Mouse (Mus musculus) spleen, postnatal 10 days (tissue): ENCODE data around the gene Pim1.

Experiments used
- DNase-seq, 2 experiments: peaks; one replicate each; pipeline ENCODE4 v3.0.0; 2021 to 2022; ENCODE audit warnings: low spot score in 2 of 2

Gene Pim1

DNA sequence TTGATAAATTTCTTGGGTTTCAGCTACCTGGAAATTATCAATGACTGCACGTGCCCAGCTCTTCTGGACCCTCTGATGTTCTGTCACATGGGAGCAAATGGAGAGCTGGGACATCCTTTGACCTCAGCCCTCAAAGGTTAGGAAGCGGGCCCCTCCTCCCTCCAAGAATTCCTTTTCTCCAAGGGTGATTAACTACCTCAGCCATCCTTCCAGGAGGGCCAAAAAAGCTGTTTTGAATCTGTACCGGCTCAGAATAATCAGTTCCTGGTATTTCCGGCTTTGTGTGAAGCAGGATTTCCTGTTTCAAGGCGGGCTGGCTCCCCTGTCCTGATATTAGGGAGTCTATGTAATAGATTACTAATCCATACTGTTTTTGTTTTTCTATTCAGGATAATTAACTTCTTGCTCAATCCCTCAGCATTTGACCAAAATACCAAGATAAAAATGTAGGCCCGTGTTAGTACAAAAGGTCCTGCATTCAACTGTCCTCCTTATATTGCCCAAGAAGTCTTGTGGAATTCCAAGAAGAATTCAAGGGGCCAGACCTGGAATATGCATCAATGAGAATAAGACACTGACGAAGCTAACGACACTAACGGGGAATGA, 25.0 kb upstream of the Pim1 start:
- DNase-seq, result no peak

DNA sequence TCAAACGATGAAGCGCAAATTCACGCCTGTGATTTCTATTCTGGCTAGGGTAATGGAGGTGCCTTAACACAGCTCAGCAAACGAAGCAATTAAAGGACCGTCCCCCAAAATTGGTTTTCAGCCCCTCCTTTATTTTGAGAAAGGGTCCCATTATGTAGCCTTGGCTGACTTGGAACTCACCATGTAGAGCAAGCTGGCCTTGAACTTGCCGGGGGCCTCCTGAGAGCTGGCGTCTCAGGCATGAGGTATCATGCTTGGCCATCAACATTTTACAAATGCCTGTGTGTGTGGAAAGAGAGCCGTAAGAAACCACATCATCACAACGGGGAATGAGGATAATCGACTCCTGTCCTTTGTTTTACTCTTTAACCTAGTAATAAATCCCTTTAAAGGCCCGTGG, 23.5 kb upstream of the Pim1 start:
- no peak for DNase-seq

DNA sequence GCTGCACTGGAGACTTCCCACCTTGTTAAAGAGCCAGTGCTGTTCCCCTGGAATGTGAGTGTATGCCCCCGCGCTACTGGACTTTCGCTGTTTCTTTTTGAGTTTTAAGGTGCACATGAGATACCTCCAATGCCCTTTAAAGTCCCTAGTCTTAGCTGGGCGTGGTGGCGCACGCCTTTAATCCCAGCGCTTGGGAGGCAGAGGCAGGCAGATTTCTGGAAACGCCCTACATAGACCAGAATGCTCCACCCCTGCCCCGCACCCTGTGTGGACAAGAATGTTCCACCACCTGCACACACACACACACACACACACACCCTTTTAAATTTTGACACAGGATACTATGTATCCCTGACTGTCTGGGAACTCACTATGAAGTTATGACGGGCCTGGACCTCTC, 17.1 kb upstream of the Pim1 start:
- no peak for DNase-seq

DNA sequence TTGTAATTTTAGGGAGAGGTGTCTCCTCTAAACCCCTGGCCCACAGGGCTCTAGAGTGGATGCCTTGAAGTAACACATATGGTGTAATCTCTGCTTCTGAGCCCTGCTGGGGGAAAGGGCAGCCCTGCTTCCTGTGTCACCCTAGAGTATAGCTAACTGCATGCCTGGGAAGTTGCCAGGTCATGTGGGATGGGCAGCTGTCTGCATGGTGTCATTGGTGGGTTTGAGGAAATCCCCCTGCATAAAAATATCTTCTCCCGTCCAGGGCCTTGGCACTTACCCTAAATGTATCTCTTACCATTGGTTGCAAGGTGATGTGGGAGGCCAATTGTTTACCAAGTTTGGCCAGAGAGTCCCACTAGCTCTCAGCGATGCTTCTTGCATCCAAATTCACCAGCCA, 16.5 kb upstream of the Pim1 start:
- no peak for DNase-seq

DNA sequence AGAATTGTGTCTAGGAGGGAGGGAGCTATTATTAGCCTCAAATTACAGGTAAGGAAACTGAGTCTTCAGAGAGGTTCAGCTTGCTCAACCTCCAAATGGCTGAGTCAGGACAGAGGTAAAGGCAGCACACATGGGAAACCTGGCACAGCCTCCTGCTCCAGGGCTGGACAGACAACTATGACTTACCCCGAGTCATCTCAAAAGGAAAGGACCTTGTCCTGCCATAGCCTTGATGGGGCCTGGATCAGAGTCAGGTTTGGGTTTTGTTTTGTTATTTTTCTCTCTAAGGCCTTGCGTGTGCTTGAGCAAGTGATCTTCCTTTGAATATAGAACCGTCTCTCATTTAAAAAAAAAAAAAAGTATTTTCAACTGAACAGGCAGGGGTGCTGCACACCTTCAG, 15.4 kb upstream of the Pim1 start:
- no peak for DNase-seq

DNA sequence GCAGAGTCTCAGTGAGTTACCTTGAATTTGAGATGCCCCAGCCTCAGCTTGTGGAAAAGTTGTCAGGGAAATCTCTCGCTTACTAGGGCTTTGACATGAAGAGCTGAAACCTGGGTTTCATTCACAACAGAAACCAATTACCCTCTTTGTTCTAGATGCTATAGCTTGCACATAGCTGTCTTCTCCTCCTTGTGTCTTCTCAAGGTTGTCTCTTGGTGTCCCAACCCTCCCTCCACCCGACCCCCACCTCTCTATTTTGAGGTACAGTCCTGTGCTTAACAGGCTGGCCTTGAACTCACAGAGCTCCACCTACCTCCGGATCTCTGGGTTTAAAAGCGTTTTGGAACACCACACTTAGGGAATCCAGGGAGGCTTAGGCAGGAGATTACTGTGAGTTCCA, 14.1 kb upstream of the Pim1 start:
- DNase-seq, result no peak

DNA sequence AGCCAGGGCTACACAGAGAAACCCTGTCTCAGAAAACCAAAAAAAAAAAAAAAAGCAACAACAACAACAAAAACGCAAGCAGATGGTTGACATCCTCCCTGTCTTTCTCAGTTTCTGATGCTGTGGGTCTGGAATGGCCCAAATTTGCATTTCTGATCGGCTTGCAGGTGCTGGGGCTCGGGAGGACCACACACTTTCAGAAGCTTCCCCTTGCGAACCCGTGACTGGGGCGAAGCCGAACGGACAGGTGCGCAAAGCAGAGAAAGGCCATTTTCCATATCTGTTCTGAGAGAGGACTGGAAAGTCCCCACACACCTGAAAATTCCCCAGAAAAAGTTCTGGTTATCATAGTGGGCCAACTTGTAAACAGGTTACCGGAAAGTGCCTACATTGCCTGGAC, 13.2 kb upstream of the Pim1 start:
- DNase-seq, result peak in 1 of 2 experiments; percentile 25

DNA sequence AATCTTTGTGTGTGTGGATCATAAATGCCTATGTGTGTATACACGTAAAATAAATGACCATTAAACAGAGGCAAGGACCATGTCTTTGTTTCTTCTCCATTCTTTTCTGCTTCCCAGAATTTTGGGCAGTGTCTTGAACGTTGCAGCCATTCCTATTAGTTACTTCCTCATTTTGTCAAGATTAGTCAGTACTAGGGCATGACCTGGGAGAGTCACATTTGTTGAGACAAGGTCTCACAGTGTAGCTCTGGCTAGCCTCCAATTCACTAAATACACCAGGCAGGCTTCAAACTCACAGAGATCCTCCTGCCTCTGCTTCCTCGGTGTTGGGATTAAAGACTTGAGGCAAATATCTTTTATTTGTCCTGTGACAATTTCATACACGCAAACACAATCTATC, 12.3 kb upstream of the Pim1 start:
- no peak for DNase-seq

DNA sequence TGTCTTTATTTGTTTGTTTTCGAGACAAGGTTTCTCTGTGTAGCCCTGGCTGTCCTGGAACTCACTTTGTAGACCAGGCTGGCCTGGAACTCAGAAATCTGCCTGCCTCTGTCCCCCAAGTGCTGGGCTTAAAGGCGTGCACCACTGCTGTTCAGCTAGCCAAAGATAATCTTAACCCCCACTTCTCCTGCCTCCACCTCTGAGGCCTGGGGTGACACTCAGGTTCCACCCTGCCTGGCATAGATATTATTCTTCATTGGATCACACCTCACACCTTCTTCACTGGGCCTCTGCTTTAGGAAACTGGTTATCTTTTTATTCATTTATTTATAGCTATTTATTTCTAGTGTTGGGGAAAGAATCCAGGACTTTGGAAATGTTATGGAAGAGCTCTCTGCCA, 10.3 kb upstream of the Pim1 start:
- DNase-seq, result no peak

DNA sequence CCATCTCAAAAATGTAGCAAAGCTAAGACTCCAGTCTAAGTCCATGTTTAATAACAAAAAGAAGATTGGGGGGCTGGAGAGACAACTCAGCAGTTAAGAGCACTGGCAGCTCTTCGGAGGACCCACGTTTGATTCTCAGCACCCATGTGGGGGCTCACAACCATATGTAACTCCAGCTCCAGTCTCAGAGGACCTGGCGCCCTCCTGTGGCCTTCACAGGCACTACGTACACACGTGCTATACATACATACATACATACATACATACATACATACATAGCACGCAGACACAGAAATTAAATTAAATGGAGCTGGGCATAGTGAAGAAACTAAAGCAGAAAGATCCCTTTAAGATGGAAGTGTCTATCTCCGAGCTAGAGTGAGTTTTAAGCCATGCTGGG, 7.9 kb upstream of the Pim1 start:
- DNase-seq, result no peak

DNA sequence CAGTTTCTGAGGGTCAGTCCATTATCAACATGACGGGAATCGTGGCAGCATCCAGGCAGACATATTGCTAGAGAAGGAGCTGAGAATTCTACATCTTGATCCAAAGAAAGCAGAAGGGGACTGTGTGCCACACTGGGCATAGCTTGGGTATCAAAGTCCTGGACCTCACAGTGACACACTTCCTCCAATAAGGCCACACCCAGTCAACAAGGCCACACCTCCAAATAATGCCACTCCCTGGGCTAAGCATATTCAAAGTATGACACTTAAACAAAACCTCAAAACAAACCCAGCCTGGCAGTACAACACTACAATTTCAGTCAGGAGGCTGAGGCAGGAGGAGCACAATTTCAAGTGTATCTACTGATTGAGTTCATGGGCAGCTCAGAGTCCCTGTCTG, 7.3 kb upstream of the Pim1 start:
- DNase-seq, result no peak

DNA sequence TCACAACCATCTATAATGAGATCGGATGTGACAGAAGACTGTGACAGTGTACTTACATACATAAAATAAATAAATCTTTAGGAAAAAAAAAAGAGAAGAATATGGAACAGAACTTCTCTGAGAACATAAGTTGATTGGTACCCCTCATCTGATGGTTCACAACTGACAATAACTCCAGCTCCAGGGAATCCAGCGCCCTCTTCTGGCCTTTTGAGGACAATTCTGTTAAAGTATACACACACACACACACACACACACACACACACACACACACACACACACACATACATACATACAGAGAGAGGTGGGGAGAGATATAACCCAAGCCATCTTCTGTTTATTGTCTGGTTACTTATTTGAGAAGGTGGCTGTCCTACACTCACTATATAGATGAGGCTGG, 6.1 kb upstream of the Pim1 start:
- no peak for DNase-seq

DNA sequence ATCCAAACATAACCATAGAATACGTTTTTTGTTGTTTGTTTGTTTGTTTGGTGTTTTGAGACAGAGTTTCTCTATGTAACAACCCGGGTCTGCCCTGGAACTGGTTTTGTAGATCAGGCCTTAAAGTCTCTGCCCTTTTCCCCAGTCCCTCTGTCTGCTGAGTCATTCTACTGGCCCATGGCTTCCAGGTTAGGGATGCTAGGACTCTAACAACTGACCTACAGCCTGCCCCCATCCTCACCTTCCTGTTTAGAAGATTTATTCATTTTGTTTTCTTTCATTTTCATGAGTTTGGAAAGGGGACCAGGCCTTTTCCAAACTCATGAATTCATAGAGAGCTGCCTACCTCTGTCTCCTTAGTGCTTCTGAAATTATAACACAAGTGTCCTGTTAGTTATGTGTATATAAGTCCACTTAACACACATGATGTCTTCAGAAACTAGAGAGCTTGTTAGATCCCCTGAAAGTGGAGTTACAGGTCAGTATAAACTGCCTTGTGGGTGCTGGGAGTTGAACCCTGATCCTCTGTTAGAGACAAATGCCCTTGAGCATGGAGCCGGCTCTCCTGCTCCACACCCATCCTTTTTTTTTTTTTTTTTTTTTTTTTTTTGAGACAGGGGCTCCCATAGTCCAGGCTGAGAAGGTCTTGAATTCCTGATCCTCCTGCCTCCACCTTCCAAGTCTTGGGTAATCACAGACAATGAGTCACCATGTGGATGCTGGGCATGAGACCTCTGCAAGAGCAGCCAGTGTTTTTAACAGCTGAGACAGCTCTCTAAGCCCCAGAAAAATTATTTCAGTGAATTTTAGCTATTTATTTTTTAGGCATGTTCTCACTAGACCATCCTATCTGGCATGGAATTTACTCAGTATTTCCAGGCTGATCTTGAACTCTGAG, 5.0 kb upstream of the Pim1 start:
- no peak for DNase-seq

DNA sequence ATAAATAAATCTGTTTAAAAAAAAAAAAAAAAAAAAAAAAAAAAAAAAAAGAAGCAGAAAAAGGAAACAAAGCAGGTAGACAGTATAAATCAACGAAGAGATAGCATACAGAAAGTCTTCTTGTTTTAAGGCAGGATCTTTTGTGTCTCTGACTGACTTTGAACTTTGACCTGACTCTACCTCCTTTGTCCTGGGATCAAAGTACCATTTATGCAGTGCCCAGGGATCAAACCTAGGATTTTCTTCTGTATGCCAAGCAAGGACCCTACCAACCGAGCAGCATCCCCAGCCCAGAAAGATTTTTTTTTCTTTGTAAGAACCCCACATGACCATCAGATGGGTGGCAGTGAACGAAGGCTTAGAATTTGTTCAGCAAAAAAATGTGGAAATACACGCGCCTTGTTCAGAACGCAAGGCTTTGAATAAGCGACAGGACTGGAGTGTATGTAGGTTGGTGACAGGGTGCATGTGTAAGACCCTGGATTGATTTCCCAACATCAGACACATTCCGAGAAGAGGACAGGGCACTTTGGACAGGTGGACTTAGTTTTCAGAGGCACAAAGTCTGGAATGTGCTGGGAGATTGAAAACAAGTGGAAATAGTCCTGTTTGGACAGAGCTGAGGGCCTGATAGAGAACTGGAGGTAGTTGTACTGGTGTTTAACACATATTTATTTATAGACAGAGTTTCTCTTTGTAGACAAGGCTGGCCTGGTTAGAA, 2.1 kb upstream of the Pim1 start:
- DNase-seq, result no peak

DNA sequence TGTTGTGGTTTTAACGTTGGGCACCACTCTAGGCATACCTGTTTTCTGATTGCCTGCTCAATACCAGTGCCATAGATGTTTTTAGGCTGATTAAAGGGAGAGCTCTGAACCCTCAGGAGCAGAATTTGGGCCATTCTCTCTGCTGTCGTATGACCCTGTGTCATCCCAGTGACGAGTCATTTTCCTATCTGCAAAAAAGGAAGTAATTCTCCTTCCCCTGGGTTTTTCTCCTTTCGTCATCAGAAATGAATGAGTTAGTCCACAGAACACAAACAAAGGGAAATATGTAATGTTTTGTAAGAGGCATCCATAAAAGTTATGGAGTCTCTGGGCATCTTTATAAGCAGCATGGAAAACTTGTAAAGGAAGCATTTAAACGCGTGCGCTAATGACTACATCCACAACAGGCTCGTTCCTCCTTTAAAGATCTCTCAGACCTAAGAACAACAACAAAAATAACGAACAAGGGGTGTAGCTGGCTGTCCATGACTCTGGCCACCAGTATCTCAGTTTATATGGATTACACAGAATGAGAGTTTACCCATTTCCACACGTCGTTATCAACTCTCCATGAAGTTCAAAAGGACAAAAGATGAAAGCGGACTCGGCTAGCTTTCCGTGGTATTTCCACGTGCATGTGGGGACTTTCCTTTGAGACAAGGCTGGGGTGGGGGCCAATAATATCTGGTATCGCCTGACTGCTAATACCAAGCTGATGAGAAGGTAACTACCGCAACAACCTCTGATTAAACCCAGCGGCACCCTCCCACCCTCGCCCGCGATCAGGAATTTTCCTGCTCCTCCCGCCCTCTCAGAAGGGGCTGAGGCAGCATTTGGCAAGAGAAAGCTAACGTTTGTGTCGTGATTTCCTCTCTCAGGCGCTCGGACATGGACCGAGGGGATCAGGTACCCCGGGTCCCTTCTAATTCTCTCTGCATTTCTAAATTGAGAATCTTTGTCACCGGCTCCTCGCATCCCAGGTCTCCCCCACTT, 1.3 kb upstream of the Pim1 start:
- DNase-seq, result peak; percentile 61 to 65

DNA sequence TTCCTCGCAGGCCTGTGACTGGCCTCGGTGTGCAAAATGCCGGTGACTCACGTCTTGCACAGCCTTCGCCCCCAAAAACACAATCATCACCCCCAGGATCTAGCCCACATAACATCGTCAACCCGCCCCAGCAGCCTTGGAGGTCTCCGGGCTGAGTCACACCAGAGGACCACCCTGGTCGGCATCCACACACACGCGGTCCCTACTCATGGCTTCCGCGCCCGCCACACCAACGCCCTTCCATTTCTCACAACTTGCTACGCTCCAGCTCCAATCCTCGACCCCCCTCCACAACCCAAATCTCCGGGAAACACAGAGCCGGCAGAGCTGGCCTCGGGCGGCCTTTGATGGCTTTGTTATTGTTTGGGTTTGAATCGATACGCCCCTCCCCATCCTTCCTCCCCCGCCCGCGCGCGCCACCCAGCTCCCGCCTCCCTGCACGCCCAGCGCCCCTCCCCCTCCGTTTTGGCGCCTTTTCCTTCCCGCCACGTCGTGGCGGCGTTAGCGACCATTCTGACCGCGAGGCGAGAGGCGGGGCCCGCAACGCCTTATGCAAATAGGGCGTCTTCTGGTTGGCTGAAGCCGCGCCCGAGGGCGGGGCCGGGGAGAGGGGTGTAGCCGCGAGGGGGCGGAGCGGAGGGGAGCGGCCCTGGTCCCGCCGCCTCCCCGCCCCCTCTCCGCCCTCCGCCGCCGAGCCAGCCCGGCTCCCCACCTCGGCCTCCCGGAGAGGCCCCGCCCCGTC, 411 bp upstream of the Pim1 start:
- peak; percentile 95 to 99 for DNase-seq

DNA sequence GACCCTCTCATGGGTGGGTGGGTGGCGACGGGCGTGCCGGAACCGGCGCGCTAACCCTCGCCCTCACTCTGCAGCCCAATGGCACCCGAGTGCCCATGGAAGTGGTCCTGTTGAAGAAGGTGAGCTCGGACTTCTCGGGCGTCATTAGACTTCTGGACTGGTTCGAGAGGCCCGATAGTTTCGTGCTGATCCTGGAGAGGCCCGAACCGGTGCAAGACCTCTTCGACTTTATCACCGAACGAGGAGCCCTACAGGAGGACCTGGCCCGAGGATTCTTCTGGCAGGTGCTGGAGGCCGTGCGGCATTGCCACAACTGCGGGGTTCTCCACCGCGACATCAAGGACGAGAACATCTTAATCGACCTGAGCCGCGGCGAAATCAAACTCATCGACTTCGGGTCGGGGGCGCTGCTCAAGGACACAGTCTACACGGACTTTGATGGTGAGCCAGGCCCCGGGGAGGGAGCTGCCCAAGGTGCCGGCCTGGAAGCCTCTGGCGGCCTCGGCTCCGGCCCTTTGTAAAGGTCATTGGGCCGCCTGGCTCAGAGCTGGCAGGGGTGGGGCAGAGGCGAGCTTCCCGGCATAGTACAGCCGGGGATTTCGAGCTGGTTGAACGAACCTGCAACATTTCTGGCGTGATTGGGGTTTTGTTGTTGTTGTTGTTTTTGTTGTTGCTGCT, 1.2 kb downstream of the Pim1 start:
- peak; percentile 71 to 81 for DNase-seq

DNA sequence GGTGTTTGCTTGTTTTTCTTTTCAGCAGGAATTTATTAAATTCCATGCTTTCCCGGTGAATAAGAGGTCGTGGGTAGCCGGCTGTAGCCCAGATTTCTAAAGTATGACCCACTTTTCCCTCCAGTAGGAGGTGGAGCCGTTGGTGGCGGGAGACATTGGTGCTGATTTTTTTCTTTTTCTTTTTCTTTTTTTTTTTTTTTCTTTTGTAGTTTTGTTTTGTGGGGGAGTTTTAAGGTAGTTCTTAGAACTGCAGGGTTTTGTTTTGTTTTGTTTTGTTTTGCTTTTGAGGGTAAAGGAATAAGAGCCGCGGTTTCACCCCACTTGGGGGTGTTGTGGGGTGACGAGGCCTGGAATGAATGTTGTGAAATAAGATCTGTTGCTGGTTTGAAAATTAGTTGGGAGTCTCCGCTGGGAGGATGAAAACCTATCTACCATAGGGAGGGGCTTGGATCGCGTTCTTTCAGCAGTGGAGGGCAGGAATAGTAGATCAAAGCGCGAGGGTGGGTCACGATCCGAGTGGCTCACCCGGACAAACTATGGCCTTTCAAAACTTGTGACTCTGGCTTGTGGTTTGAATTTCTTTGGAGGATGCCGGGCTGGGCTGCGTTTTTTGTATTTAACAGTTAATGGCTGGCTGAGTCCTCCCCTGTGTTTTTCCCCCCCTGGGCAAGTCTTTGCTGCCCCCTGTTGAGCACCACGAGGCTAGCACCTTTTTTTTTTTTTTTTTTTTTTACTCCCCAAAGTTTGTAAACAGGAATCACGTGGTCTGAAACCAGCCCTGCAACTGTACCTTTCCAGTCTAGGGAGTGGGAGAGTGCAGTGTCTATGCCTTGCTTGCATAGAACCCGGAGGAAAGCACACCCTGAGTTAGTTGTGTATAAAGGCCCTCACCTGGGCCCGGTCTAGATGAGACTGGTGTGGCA, 2.0 kb downstream of the Pim1 start:
- DNase-seq, result peak; percentile 75

DNA sequence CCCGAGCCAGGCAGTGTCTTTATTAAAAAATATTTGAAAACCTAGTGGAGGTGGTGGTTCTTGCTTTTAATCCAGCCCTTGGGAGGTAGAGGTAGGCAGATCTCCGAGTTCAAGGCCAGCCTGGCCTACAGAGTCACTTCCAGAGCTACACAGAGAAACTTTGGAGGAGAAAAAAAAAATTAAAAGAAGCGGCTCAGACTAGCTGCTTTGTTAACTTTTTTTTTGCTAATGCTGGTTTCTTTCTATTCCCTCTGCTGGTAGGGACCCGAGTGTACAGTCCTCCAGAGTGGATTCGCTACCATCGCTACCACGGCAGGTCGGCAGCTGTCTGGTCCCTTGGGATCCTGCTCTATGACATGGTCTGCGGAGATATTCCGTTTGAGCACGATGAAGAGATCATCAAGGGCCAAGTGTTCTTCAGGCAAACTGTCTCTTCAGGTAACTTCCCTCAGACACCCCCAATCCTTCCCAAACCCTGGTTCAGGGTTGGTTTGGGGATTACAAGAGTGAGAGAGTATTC, 3.0 kb downstream of the Pim1 start:
- peak; percentile 23 to 36 for DNase-seq
